Mouse (Mus musculus) liver, embryonic 14.5 days (tissue): ENCODE data around the gene Flvcr1. TPM values are rescaled to one million over a fixed set of nuclear protein-coding genes. Genes with fewer than 3 reads are reported as not detected.

ENCODE experiments used
- ATAC-seq: fragments of 200-750 bp; cut with Nextera tagmentation; 2 replicates; pipeline ENCODE4 v1.8.0; 2017; ENCODE audit warnings: moderate number of reproducible peaks, mild to moderate bottlenecking, moderate library complexity; ENCODE audit not compliant: insufficient read depth
- DNase-seq, 3 experiments: peaks; one replicate each; pipeline ENCODE4 v3.0.0-alpha.2; 2012 to 2013; ENCODE audit warnings: low read depth in 3 of 3, low spot score in 3 of 3
- H3K27ac ChIP-seq: fragments of 300-500 bp; sonication (generic); 2 replicates; pipeline ENCODE4 v1.5.1; 2014; ENCODE audit warnings: moderate library complexity, mild to moderate bottlenecking, control low read depth, inconsistent platforms
- H3K27me3 ChIP-seq: fragments of 300-500 bp; sonication (generic); 2 replicates; pipeline ENCODE4 v1.6.1; 2014; ENCODE audit warnings: mild to moderate bottlenecking, low read length, moderate library complexity; ENCODE audit not compliant: control insufficient read depth, insufficient read depth
- H3K36me3 ChIP-seq: fragments of 300-500 bp; sonication (generic); replicated peaks from 2 replicates; pipeline ENCODE4 v1.6.1; 2014; ENCODE audit warnings: low read depth; ENCODE audit not compliant: control insufficient read depth, insufficient read depth
- H3K4me1 ChIP-seq, 2 experiments: fragments of 200-500 bp in 1 of 2; fragments of 300-500 bp in 1 of 2; sonication (generic) in 1 of 2; replicated peaks; 2 replicates each; pipeline ENCODE4 v1.6.1; 2012 to 2014; ENCODE audit warnings: antibody characterized with exemption in 1 of 2, inconsistent platforms in 1 of 2, low read length in 1 of 2; ENCODE audit not compliant: control insufficient read depth in 2 of 2, insufficient read depth in 2 of 2
- H3K4me2 ChIP-seq: fragments of 300-500 bp; sonication (generic); 2 replicates; pipeline ENCODE4 v1.6.1; 2014; ENCODE audit warnings: low read depth, mild to moderate bottlenecking, control low read depth, moderate library complexity
- H3K4me3 ChIP-seq, 2 experiments: fragments of 200-500 bp in 1 of 2; fragments of 300-500 bp in 1 of 2; sonication (generic) in 1 of 2; 2 replicates each; pipeline ENCODE4 v1.5.1; 2012 to 2014; ENCODE audit warnings: low read depth in 2 of 2, low read length in 2 of 2, mild to moderate bottlenecking in 2 of 2, control low read depth in 1 of 2, inconsistent platforms in 1 of 2, moderate library complexity in 1 of 2; ENCODE audit not compliant: insufficient read depth in 1 of 2
- H3K9ac ChIP-seq: fragments of 300-500 bp; sonication (generic); replicated peaks from 2 replicates; pipeline ENCODE4 v1.6.1; 2014; ENCODE audit warnings: mild to moderate bottlenecking, control low read depth, moderate library complexity
- H3K9me3 ChIP-seq: fragments of 300-500 bp; sonication (generic); 2 replicates; pipeline ENCODE4 v1.6.1; 2016; ENCODE audit warnings: low read length, mixed read lengths; ENCODE audit not compliant: control insufficient read depth
- CTCF ChIP-seq: IDR thresholded peaks from 2 replicates; pipeline ENCODE4 v1.5.1; 2016; ENCODE audit warnings: antibody characterized with exemption, low read depth, control low read depth
- EP300 ChIP-seq: IDR thresholded peaks from 2 replicates; pipeline ENCODE4 v1.6.1; 2016; ENCODE audit warnings: antibody characterized with exemption, low read depth
- WGBS: fragments of 180-500 bp; shearing (Covaris S2); extraction: QIAGEN DNeasy Blood & Tissue Kit; methylation state at CpG from one replicate; pipeline ENCODE4 v1.1.7; 2014; ENCODE audit not compliant: insufficient replicate concordance; 5-methylcytosine and 5-hydroxymethylcytosine counted together
- polyA plus RNA-seq, 2 experiments: library from polyadenylated mRNA; depleted of rRNA in 1 of 2; stranded (reverse) in 1 of 2; unstranded in 1 of 2; fragments of >200 nt; fragmentation: Nextera tagmentation in 1 of 2; extraction: Ambion mirVana in 1 of 2; gene quantifications; 2 replicates each; pipeline versions ENCODE4 v1.2.1 to v1.2.3; 2012 to 2014

The Flvcr1 gene
- polyA plus RNA-seq, 2 experiments: 4.9 to 6.4 TPM

DNA sequence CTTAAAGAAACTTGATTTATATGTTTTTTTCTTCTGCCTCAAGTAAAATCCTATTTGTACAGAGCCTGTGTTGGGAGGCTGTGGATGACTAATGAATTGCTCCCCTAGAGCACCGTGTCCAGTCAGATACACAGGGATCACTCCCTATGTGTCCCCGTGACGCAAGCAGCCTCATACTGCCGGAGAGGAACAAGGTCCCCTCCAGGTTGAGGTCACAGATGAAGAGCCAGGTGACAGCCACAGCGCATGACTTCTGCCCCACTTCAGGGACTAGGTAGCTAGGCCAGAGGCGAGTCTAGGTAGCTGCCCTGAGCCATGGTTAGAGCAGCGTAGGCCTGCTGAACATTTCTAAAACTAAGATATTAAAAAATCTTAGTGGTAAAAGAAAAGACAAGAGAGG, 57.9 kb downstream of the Flvcr1 start:
- no peak overlapping the region for H3K9ac ChIP-seq
- ATAC-seq (no peak), DNase-seq (no peak)
- WGBS: 70% methylated on average over 7 of the region's 7 CpGs
- no peaks in the 10 kb centered on the region for H3K4me1 ChIP-seq
- no peak overlapping the region for H3K4me3 ChIP-seq
- TF ChIP-seq EP300 (no peak), CTCF (no peak)
- no peaks in the 10 kb centered on the region for H3K36me3 ChIP-seq
- H3K9me3 ChIP-seq: no peaks in the 10 kb centered on the region
- no peaks in the 10 kb centered on the region for H3K27me3 ChIP-seq
- no peak overlapping the region for H3K27ac ChIP-seq
- no peak overlapping the region for H3K4me2 ChIP-seq

DNA sequence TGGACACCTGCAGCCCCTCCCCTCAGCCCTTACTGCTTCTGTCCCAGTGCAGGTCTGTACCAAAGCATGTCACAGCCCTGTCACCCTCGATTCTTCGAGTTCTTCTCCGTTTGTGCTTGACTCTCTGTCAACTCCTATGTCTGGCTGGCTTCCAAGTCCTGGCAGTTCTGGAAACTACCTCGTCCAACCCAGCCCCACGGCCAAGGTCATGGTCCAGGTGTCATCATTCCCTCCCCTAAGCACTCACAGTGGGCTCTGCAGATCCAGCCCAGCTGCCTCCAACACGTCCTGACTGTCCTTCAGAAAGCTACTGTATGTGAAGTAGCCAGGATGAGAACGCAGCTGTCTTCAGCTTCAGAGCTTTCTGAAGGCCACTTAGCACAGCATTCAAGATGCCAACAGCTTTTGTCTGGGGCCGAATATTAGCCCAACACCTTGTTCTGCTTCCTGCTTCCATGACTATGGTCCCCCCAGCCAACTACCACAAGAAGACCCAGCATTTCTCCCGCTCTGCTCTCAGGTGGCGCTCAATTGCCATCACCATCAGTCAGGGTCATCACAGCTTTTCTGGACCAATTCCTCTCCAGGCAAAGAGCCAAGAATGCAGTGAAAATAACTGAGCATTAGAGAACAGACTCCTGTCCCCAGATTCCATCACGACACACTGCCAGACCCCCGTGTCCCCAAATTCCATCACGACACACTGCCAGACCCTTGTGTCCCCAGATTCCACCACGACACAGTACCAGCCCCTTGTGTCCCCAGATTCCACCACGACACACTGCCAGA, 60.8 kb downstream of the Flvcr1 start:
- 68% methylated on average over 15 of the region's 15 CpGs for WGBS
- TF ChIP-seq CTCF (no peak), EP300 (no peak)
- H3K4me2 ChIP-seq: no peak overlapping the region
- H3K27ac ChIP-seq: no peak overlapping the region
- ATAC-seq: no peak
- H3K9me3 ChIP-seq: no peaks in the 10 kb centered on the region
- no peaks in the 10 kb centered on the region for H3K27me3 ChIP-seq
- no peak overlapping the region for H3K9ac ChIP-seq
- no peak overlapping the region for H3K4me3 ChIP-seq
- H3K4me1 ChIP-seq: no peaks in the 10 kb centered on the region
- no peaks in the 10 kb centered on the region for H3K36me3 ChIP-seq
- DNase-seq: no peak

DNA sequence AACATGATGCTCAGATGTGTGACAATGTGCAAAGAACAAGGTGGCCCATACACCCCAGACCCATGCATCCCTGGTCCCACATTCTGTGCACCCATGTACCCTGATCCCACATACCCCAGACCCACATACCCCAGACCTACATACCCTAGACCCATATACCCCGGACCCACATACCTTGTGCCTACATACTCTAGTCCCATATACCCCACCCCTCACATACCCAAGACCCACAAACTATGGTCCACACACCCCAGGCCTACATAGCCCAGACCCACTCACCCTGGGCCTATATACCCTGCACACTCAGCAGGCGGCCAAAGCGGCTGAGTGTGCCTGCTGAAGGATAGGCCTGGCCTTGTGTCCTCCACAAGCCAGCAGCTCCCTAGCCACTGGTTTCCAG, 63.2 kb downstream of the Flvcr1 start:
- ATAC-seq (no peak), DNase-seq (no peak)
- 64% methylated on average over 3 of the region's 3 CpGs for WGBS
- Histone ChIP-seq H3K4me3 (no peak overlapping the region), H3K36me3 (no peaks in the 10 kb centered on the region), H3K4me1 (peaks cover 0 to 9% of the 10 kb centered on the region in 2 experiments; a peak in 3 of 4 replicates), H3K9me3 (no peaks in the 10 kb centered on the region), H3K27me3 (no peaks in the 10 kb centered on the region), H3K9ac (no peak overlapping the region), H3K4me2 (no peak overlapping the region), H3K27ac (no peak overlapping the region)
- no peak for TF ChIP-seq CTCF
- no peak for TF ChIP-seq EP300

DNA sequence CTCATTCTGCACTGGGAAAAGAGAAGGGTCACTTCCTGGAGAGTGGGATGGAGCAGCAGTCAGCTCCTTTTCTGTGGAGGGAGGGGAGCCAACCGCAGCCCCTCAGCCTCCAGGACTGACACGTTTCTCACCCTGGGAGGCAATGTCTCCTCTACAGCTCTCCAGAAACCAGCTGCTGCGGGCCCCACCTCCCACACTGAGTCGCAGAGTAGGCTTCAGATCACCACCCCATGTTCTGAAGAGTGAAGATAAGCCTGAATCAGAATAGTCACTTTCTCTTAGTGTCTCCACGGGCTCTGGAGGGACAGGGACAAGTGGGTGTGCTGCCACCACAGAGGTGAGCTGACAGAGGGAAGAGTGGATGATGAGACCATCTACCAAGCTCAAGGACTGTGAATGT, 67.1 kb downstream of the Flvcr1 start:
- 32% methylated on average over 5 of the region's 5 CpGs for WGBS
- no peak for TF ChIP-seq EP300
- no peak for TF ChIP-seq CTCF
- no peak for DNase-seq
- H3K9ac ChIP-seq: no peak overlapping the region
- peaks cover 0 to 9% of the 10 kb centered on the region in 2 experiments; a peak in 3 of 4 replicates for H3K4me1 ChIP-seq
- H3K4me2 ChIP-seq: no peak overlapping the region
- H3K9me3 ChIP-seq: no peaks in the 10 kb centered on the region
- H3K36me3 ChIP-seq: no peaks in the 10 kb centered on the region
- no peak overlapping the region for H3K4me3 ChIP-seq
- peak; percentile 60; the same call in 1 of the 2 replicates for ATAC-seq
- no peak overlapping the region for H3K27ac ChIP-seq
- H3K27me3 ChIP-seq: no peaks in the 10 kb centered on the region

Other genes with a start within 250 kb of the Flvcr1 start
- gene Rps6kc1, start 114.4 kb downstream of the Flvcr1 start, polyA plus RNA-seq (2012; rRNA removed): 1.5 and 1.9 TPM in 2 replicates
- gene Rps6kc1, start 114.4 kb downstream of the Flvcr1 start, polyA plus RNA-seq (2014; fragmentation: Nextera tagmentation; extraction: Ambion mirVana): 3.5 and 3.6 TPM in 2 replicates
- gene Angel2, start 101.0 kb downstream of the Flvcr1 start, polyA plus RNA-seq (2012; rRNA removed): 8.2 and 11.8 TPM in 2 replicates
- 15.1 and 15.3 TPM in 2 replicates for gene Angel2, start 101.0 kb downstream of the Flvcr1 start, polyA plus RNA-seq (2014; fragmentation: Nextera tagmentation; extraction: Ambion mirVana)
- 0.40 and 0.52 TPM in 2 replicates for gene Vash2, start 46.9 kb downstream of the Flvcr1 start, polyA plus RNA-seq (2012; rRNA removed)
- 0.39 and 0.81 TPM in 2 replicates for gene Vash2, start 46.9 kb downstream of the Flvcr1 start, polyA plus RNA-seq (2014; fragmentation: Nextera tagmentation; extraction: Ambion mirVana)
- gene Spata45, start 10.5 kb upstream of the Flvcr1 start, polyA plus RNA-seq (2012; rRNA removed): not detected in 2 replicates
- gene Spata45, start 10.5 kb upstream of the Flvcr1 start, polyA plus RNA-seq (2014; fragmentation: Nextera tagmentation; extraction: Ambion mirVana): not detected in 2 replicates
- gene Tatdn3, start 36.8 kb upstream of the Flvcr1 start, polyA plus RNA-seq (2012; rRNA removed): 4.6 and 6.5 TPM in 2 replicates
- gene Tatdn3, start 36.8 kb upstream of the Flvcr1 start, polyA plus RNA-seq (2014; fragmentation: Nextera tagmentation; extraction: Ambion mirVana): 8.5 and 8.7 TPM in 2 replicates
- 5.3 and 11.2 TPM in 2 replicates for gene Nsl1, start 36.9 kb upstream of the Flvcr1 start, polyA plus RNA-seq (2012; rRNA removed)
- 8.8 and 11.6 TPM in 2 replicates for gene Nsl1, start 36.9 kb upstream of the Flvcr1 start, polyA plus RNA-seq (2014; fragmentation: Nextera tagmentation; extraction: Ambion mirVana)
- gene Batf3, start 71.7 kb upstream of the Flvcr1 start, polyA plus RNA-seq (2012; rRNA removed): 1.6 and 1.8 TPM in 2 replicates
- 1.5 and 2.4 TPM in 2 replicates for gene Batf3, start 71.7 kb upstream of the Flvcr1 start, polyA plus RNA-seq (2014; fragmentation: Nextera tagmentation; extraction: Ambion mirVana)
- not detected in 2 replicates for gene Fam71a, start 138.7 kb upstream of the Flvcr1 start, polyA plus RNA-seq (2012; rRNA removed)
- gene Fam71a, start 138.7 kb upstream of the Flvcr1 start, polyA plus RNA-seq (2014; fragmentation: Nextera tagmentation; extraction: Ambion mirVana): not detected in 2 replicates
- 0.53 and 0.76 TPM in 2 replicates for gene Atf3, start 191.9 kb upstream of the Flvcr1 start, polyA plus RNA-seq (2012; rRNA removed)
- 0.94 and 1.3 TPM in 2 replicates for gene Atf3, start 191.9 kb upstream of the Flvcr1 start, polyA plus RNA-seq (2014; fragmentation: Nextera tagmentation; extraction: Ambion mirVana)